Mouse (Mus musculus) adrenal gland, postnatal 0 days (tissue): ENCODE data around the gene 4932411N23Rik. TPM values are rescaled to one million over a fixed set of nuclear protein-coding genes. Genes with fewer than 3 reads are reported as not detected.

Experiments
- polyA plus RNA-seq: library from polyadenylated mRNA; unstranded; fragments of >200 nt; fragmentation: Nextera tagmentation; extraction: Ambion mirVana; gene quantifications from 2 replicates; pipeline ENCODE4 v1.2.1, GENCODE M21; 2015

Gene 4932411N23Rik
- polyA plus RNA-seq, result not detected in 2 replicates

DNA sequence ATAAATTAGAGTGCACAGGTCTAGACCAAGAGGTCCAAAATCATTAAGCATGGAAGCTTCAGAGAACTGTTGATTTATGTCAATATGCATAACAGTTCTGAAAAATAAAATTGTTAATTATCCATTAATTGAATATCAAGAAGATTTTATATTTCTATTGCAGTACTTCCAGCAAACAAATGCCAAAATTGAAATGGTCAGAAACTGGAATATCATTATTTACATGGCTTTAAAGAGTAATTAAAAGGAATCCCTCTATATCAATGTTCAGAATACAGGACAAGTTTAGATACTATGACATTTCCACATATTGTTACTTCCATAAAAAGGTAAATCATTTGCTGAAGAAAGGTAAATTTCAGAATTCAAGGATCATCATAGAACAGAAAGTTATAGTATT is at the start of gene 4932411N23Rik:
TSS of gene 4932411N23Rik (minus strand) at position 101 of the 400 bp plus-strand sequence.

Other genes starting within 250 kb of the 4932411N23Rik start
- not detected in 2 replicates for gene Gm382, start 224.1 kb upstream of the 4932411N23Rik start, polyA plus RNA-seq